Mouse (Mus musculus): ENCODE results near the gene Cobl. TPM values are rescaled to one million over a fixed set of nuclear protein-coding genes. Genes with fewer than 3 reads are reported as not detected.

Gene Cobl
- 10 to 100 TPM; 49.0 to 49.8 TPM for total RNA-seq (2021)

DNA sequence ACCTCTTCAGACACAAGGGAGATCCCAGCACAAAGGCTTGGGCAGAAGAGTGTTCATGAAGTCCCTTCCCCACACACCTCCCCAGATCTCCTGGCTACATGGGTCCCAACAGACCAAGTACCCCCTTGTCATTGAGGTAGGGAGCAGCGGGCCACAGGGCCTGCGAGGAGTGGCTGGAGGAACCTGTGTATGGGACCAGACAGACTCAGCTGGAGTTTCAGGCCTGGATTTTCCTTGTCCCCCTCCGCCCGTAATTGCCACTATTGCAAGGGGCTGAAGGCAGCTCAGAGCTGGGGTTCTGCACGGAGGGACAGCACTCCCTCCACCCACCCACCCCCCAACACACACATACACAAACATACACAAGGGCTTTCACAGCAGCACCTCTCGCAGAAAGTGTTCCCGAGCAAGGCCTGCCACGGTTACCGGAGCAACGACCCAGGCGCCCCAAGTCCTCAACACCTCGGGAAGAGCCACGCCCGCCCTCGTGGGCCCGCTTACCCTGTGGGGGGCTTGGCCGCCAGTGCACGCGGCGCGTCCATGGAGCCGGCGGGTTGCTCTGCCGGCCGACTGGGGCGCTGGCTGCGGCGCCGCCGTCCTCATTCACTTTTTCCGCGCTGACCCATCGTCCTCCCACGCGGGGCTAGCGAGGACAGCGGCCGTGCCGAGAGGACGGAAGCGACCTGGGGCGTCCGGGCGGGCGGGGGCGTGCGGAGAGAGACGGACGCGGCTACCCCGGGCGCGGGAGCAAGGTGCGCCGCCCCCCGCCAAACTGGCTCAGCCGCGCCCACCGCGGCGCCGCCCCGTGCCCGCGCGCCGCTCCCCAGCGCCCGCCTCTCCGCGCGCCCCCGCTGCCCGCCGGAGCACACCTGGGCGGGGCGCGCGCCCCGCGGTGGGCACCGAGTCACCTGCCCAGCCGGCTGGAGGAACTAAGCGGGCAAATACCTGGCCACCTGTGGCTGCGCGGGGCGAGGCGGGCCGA lies at the start of gene Cobl:
TSS of gene Cobl (minus strand) at position 780 of the 982 bp plus-strand sequence.
- DNase-seq = peak; percentile 12
- intact Hi-C loops (cut with DNase I) = no loop called here

- no peak for DNase-seq
- intact Hi-C loops (cut with DNase I) = no loop called here
Observed at GRCm38 (mm10) chr11:12513796-12514195, 49.0 kb upstream of the Cobl start.

DNA sequence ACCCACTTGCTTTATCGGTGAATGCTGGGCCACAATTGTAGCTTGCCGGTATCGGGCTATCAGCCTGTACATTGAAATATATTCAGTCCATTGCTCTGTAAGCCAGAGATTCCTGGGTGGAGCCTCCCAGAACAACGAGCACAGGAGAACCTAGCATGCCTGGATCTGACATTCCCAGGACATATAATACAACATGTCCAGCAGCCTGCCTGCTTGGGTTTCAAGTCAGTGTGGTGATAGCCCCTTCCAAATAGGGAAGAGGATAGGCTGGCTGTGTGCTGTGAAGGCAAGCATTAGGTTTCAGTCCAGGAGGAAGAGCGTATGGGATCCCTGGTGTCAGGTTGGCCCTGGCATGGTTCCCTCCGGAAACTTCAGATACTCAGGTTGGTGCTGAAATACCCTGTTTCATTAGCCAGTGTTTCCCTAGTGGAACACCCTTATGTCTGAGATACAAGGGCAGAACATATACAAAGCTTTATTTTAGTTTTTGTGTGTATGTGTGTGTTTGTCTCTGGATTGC lies 41.7 kb upstream of the Cobl start:
- intact Hi-C loops (cut with DNase I) = no loop called here

DNA sequence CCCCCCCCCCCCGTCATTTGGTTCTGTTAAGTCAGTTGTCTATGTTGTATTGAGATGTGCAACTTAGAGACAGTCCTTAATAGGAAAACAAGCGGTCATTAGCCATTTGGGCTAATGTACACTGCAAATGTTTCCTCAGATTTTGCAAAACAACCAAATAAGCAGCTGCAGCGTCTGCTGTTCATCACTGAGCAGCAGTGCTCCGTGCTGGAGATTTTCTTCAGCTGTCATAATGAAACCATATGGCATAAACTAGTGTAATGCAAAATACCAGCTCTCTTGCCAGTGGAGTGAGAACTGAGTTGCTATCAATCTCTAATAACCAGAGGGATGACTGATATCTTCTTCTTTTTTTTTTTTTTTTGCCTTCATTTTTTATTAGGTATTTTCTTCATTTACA lies 39.0 kb upstream of the Cobl start:
- intact Hi-C loops (cut with DNase I) = no loop called here
- no peak for DNase-seq

More for the DNA sequence above, 41.7 kb upstream of the Cobl start:
- DNase-seq = no peak

DNA sequence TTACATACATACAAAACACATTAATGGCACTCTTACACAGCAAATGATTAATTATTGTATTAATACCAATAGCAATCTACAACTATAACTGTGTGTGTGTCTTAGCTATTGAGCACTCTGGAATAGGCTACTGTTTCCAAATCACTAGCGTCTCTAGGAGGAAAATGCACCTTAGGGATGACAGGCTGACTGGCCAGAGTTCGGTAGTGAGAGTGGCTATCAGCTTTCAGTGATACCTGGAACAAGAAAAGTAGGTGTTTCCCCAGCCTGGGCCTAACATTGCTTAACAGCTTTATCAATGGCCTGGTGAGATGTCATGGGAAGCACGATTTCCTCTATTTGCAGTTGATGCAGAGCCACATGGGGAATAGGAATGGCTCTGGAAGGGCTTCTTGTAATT lies 37.0 kb upstream of the Cobl start:
- no peak for DNase-seq
- intact Hi-C loops (cut with DNase I) = no loop called here

DNA sequence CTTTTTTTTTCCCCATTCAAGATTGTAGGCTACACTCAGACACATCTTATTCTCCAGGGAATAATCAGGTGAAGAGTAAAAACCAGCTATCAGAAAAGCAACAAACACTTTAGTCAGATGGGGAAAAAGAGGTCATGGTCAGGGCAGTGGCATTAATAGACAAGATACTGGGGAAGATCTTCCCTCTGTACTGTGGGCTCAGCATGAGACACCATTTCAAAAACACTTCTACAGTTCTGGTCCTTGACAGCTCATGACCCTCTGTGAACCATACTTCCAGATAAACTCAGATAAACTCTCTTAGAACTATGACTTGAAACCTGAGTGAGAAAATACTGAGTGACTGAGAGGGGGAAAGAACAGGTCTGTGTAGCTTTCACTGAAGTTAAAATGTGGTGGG lies 29.0 kb upstream of the Cobl start:
- no peak for DNase-seq
- intact Hi-C loops (cut with DNase I) = no loop called here

DNA sequence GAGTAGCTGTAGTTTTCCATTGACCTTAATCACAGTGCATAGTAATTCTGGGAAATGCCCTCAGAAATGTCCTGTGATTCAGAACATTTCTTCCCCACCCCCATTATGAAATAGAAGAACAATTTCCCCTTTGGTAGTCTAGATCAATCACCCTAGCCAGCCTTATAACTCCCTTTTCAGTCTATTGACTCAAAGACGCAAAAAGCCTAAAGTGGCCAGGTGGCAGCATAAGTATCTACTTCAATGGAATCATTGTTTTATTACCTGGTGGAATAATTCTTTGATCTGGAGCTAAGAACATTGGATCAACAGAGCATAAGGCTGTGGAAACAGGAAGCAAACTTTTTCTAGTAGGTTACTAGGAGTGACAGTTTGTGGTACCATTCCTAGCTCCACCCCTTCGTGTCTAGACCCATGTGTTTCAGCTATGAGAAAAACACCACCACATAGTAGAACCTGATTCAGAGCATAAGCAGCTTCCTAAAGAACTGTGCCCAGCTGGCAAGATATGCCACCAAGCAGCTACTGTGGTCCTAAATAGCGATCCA lies 15.2 kb upstream of the Cobl start:
- intact Hi-C loops (cut with DNase I) = no loop called here
- no peak for DNase-seq

GRCm38 (mm10) chr11:12474299-12474935 lies 9.7 kb upstream of the Cobl start:
- DNase-seq = no peak
- intact Hi-C loops (cut with DNase I) = no loop called here

GRCm38 (mm10) chr11:12473625-12474298 lies 9.0 kb upstream of the Cobl start:
- intact Hi-C loops (cut with DNase I) = no loop called here
- DNase-seq = no peak

- intact Hi-C loops (cut with DNase I) = no loop called here
- no peak for DNase-seq
Observed at GRCm38 (mm10) chr11:12469638-12470037, 4.9 kb upstream of the Cobl start.

- DNase-seq = no peak
- intact Hi-C loops (cut with DNase I) = no loop called here
Observed at GRCm38 (mm10) chr11:12468661-12469060, 3.9 kb upstream of the Cobl start.

GRCm38 (mm10) chr11:12467836-12468235 lies 3.1 kb upstream of the Cobl start:
- intact Hi-C loops (cut with DNase I) = no loop called here
- no peak for DNase-seq

GRCm38 (mm10) chr11:12467217-12467616 lies 2.5 kb upstream of the Cobl start:
- intact Hi-C loops (cut with DNase I) = no loop called here
- no peak for DNase-seq

- intact Hi-C loops (cut with DNase I) = no loop called here
- DNase-seq = no peak
Observed at GRCm38 (mm10) chr11:12466606-12467005, 1.8 kb upstream of the Cobl start.

DNA sequence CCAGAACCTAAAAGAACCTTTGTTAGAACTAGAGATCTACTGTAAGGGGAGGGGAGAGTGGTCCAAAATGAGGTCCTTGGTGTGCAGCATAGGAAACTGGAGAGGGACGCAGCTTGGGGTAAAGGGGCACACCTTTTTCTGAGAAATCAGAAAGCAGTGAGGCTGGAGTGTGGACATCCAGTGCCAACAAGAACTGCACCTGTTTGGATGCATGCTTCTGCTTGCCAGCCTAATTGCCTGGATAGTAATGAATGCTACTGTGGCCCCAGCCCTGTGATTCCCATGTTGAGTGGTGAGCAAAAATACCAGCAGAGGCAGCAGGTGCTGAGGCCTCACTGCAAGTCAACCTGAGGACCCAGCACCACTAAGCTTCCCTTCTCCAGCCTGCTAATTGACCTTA lies 469 bp upstream of the Cobl start:
- no peak for DNase-seq

DNA sequence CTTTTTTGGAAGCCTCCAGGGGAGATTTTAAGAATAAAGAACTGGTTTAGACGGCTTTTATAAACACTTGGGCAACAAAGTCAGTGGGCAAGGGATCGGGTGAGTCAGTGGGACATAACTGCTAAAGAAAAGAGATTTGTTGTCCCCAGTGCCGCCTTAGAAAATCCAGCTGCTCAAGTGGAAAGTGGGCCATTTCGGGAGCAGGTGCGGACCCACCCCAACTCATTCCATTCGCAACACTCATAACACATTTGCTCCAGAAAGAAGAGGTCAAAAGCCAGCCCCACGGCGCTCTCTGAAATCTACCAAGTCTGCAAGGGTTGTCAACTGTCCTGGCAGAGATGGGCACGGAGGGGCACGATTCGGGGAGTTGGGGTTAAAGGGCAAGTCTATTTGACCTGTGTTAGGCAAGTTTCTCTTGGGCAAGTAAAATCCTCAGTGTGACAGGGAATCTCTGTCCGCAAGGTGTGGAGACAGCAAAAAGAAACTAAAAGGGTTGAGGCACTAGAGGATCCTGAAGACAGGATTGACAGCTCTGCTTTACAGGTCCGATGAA lies 1.1 kb downstream of the Cobl start:
- DNase-seq = no peak
- intact Hi-C loops (cut with DNase I) = no loop called here

More for the DNA sequence above, 469 bp upstream of the Cobl start:
- intact Hi-C loops (cut with DNase I) = no loop called here

DNA sequence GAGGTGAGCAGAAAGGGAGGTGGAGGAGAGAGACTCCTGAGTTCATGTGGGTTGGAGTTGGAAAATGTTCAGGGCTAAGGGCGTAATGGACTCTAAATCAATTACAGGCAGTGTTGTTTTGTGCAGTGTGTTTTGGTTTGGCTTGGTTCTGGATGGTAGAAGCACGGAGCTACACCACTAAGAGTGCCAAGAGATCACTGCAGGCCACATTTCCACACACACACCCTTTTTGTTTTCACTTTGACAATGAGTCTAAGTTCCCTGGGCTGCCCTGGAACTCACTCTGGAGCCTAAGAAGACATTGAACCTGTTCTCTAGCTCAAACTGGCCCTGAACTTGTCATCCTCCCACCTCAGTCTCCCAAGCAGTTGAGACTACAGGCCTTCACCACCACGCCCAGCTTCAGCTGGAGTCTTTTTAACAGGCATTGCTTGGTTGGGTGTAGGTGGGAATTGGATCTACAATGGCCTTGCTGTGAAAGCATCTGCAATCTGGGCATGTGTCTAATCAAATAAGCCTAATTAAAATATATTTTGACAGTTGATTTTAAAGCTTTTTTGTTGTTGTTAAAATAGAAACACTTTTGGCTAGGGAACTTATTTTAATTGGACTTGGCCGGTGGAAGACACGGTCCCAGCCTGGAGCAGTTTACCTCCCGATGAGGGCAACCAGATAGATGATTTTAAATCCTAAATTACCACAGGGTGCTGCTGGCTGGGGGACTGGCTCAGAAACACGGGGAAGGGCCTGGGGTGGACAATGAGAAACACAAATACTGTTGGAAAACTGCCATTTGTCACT lies 4.8 kb downstream of the Cobl start:
- DNase-seq = no peak
- intact Hi-C loops (cut with DNase I) = no loop called here

DNA sequence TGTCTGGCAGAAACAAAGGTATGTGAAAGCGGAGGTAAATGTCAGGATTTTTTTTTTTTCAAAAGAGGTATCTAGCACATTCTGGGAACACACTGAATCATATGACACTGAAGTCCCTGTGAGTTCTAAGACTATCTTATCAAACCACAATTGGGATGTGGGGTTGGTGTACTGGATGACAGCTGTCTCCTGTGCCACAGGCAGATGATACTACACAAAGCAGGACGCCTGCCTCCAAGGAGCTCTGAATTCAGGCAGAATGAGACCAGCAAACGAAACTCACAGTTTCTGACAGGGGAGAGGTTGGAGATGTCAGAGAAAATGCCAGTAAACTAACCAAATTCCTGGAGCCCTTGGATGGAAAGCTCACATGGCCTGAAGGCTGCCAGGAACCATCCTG lies 5.9 kb downstream of the Cobl start:
- intact Hi-C loops (cut with DNase I) = no loop called here

DNA sequence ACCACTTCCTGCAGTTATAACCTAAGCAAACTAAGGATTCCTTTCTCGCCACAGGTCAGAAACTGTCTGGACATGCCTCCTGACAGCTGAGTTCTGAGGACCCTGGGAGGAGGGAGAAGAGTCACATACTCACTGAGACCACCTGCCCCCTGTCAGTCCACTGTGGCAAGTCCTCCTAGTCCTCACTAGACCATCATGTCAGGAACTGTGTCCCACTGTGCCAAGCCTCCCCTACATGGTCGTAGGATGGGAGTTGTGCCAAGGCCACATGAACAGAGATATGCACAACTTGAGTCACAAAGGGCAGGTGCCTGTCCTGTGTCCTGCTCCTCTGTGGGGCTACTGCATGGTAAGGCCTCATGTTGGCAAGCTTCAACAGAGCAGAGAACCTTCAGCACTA lies 6.4 kb downstream of the Cobl start:
- no peak for DNase-seq
- intact Hi-C loops (cut with DNase I) = no loop called here

More for the DNA sequence above, 5.9 kb downstream of the Cobl start:
- no peak for DNase-seq

- intact Hi-C loops (cut with DNase I) = no loop called here
- DNase-seq = no peak
Observed at GRCm38 (mm10) chr11:12448101-12448500, 16.7 kb downstream of the Cobl start.

Measured in left cerebral cortex, postnatal 4 days (tissue).